Mouse (Mus musculus) adrenal gland, adult 8-10 months (tissue): Measurements from ENCODE around the gene Sema3g. TPM values are rescaled to one million over a fixed set of nuclear protein-coding genes. Genes with fewer than 3 reads are reported as not detected.

Source experiments
- DNase-seq: peaks from one replicate; pipeline ENCODE4 v3.0.0; 2022
- total RNA-seq, 4 experiments: library from RNA; stranded (reverse); gene quantifications; 2 replicates each; pipeline ENCODE4 v1.2.4; 2022

The Sema3g gene
- total RNA-seq, 4 experiments from 2014 or later, result 8.8 to 12.4 (median 10.8) TPM

- DNase-seq, result no peak
These were observed 15.7 kb downstream of the Sema3g start for GRCm38 (mm10) chr14:31233070-31233995.

GRCm38 (mm10) chr14:31233996-31234591, 16.4 kb downstream of the Sema3g start:
- DNase-seq, result peak; percentile 62

- peak; percentile 42 for DNase-seq
These were observed 19.6 kb downstream of the Sema3g start for GRCm38 (mm10) chr14:31237101-31237882.

GRCm38 (mm10) chr14:31240528-31240927, 22.9 kb downstream of the Sema3g start:
- DNase-seq, result no peak

- no peak for DNase-seq
These were observed 27.1 kb downstream of the Sema3g start for GRCm38 (mm10) chr14:31244777-31245176.

- DNase-seq, result no peak
These were observed 28.3 kb downstream of the Sema3g start for GRCm38 (mm10) chr14:31245946-31246345.

GRCm38 (mm10) chr14:31248396-31248795, 30.7 kb downstream of the Sema3g start:
- DNase-seq, result no peak

GRCm38 (mm10) chr14:31250222-31251083, 32.8 kb downstream of the Sema3g start:
- DNase-seq, result no peak

GRCm38 (mm10) chr14:31251084-31251604, 33.5 kb downstream of the Sema3g start, which contains the start of the genes Phf7 and Bap1:
Gene Phf7 (minus strand): TSS chr14:31251317.
Gene Bap1 (plus strand): TSS chr14:31251450.
- peak; percentile 92 for DNase-seq

GRCm38 (mm10) chr14:31251626-31252025, 34.0 kb downstream of the Sema3g start:
- no peak for DNase-seq

- no peak for DNase-seq
These were observed 34.4 kb downstream of the Sema3g start for GRCm38 (mm10) chr14:31252091-31252490.

- DNase-seq, result no peak
These were observed 40.9 kb downstream of the Sema3g start for GRCm38 (mm10) chr14:31258476-31259050.

- DNase-seq, result no peak
These were observed 42.7 kb downstream of the Sema3g start for GRCm38 (mm10) chr14:31260374-31260773.

- no peak for DNase-seq
These were observed 43.3 kb downstream of the Sema3g start for GRCm38 (mm10) chr14:31260932-31261331.

- DNase-seq, result no peak
These were observed 50.0 kb downstream of the Sema3g start for GRCm38 (mm10) chr14:31267649-31268048.

- no peak for DNase-seq
These were observed 50.8 kb downstream of the Sema3g start for GRCm38 (mm10) chr14:31268301-31269001.

- no peak for DNase-seq
These were observed 51.9 kb downstream of the Sema3g start for GRCm38 (mm10) chr14:31269456-31270100.

GRCm38 (mm10) chr14:31271121-31271520, 53.5 kb downstream of the Sema3g start:
- no peak for DNase-seq

- DNase-seq, result peak; percentile 54
These were observed 54.5 kb downstream of the Sema3g start for GRCm38 (mm10) chr14:31272164-31272563.
